Mouse (Mus musculus): ENCODE measurements around the gene Iqsec3. TPM values are rescaled to one million over a fixed set of nuclear protein-coding genes. Genes with fewer than 3 reads are reported as not detected.
"Not testable (repeated sequence)": the region's sequence is repeated elsewhere in the genome, so short reads cannot be mapped to it uniquely, and the experiment has no call there.

Gene Iqsec3
- total RNA-seq, 2 experiments from 2014 or later: 47.8 to 49.0 TPM

GRCm38 (mm10) chr6:121378256-121378655 is 95.2 kb downstream of the Iqsec3 start:
- DNase-seq (ENCODE audit: extremely low spot score in 1 of 2, low spot score in 2 of 2): no peak
- intact Hi-C loops (cut with DNase I): no loop called here

- peak in 1 of 2 experiments; percentile 58 for DNase-seq (ENCODE audit: extremely low spot score in 1 of 2, low spot score in 2 of 2)
- intact Hi-C loops (cut with DNase I): no loop called here
Measured at GRCm38 (mm10) chr6:121376159-121376558, 97.3 kb downstream of the Iqsec3 start.

- intact Hi-C loops (cut with DNase I): no loop called here
Measured at GRCm38 (mm10) chr6:121371197-121371980, 102.1 kb downstream of the Iqsec3 start.

GRCm38 (mm10) chr6:121367099-121367498 is 106.4 kb downstream of the Iqsec3 start:
- no peak for DNase-seq (ENCODE audit: extremely low spot score in 1 of 2, low spot score in 2 of 2)
- intact Hi-C loops (cut with DNase I): no loop called here

More at GRCm38 (mm10) chr6:121371197-121371980, 102.1 kb downstream of the Iqsec3 start:
- DNase-seq (ENCODE audit: extremely low spot score in 1 of 2, low spot score in 2 of 2): peak in 1 of 2 experiments; percentile 38

- DNase-seq (ENCODE audit: extremely low spot score in 1 of 2, low spot score in 2 of 2); intact Hi-C loops (cut with DNase I): not testable (repeated sequence)
Measured at GRCm38 (mm10) chr6:121366537-121366936, 106.9 kb downstream of the Iqsec3 start.

GRCm38 (mm10) chr6:121363956-121364355 is 109.5 kb downstream of the Iqsec3 start:
- DNase-seq (ENCODE audit: extremely low spot score in 1 of 2, low spot score in 2 of 2): no peak
- intact Hi-C loops (cut with DNase I): no loop called here

GRCm38 (mm10) chr6:121363061-121363460 is 110.4 kb downstream of the Iqsec3 start:
- no peak for DNase-seq (ENCODE audit: extremely low spot score in 1 of 2, low spot score in 2 of 2)
- intact Hi-C loops (cut with DNase I): no loop called here

GRCm38 (mm10) chr6:121357232-121357631 is 116.2 kb downstream of the Iqsec3 start:
- intact Hi-C loops (cut with DNase I): no loop called here
- no peak for DNase-seq (ENCODE audit: extremely low spot score in 1 of 2, low spot score in 2 of 2)

GRCm38 (mm10) chr6:121356041-121356440 is 117.4 kb downstream of the Iqsec3 start:
- intact Hi-C loops (cut with DNase I): no loop called here
- no peak for DNase-seq (ENCODE audit: extremely low spot score in 1 of 2, low spot score in 2 of 2)

GRCm38 (mm10) chr6:121352276-121352675 is 121.2 kb downstream of the Iqsec3 start:
- intact Hi-C loops (cut with DNase I): no loop called here
- DNase-seq (ENCODE audit: extremely low spot score in 1 of 2, low spot score in 2 of 2): no peak

GRCm38 (mm10) chr6:121346428-121346827 is 127.0 kb downstream of the Iqsec3 start:
- intact Hi-C loops (cut with DNase I): no loop called here
- DNase-seq (ENCODE audit: extremely low spot score in 1 of 2, low spot score in 2 of 2): no peak

GRCm38 (mm10) chr6:121344329-121344728 is 129.1 kb downstream of the Iqsec3 start:
- intact Hi-C loops (cut with DNase I): no loop called here
- DNase-seq (ENCODE audit: extremely low spot score in 1 of 2, low spot score in 2 of 2): no peak

- DNase-seq (ENCODE audit: extremely low spot score in 1 of 2, low spot score in 2 of 2): no peak
- intact Hi-C loops (cut with DNase I): no loop called here
Measured at GRCm38 (mm10) chr6:121343771-121344123, 129.7 kb downstream of the Iqsec3 start.

GRCm38 (mm10) chr6:121343026-121343770 is 130.3 kb downstream of the Iqsec3 start, which contains the start of gene Slc6a12:
Gene Slc6a12, plus strand, starts transcription at chr6:121343076.
- no peak for DNase-seq (ENCODE audit: extremely low spot score in 1 of 2, low spot score in 2 of 2)
- intact Hi-C loops (cut with DNase I): no loop called here

- no peak for DNase-seq (ENCODE audit: extremely low spot score in 1 of 2, low spot score in 2 of 2)
- intact Hi-C loops (cut with DNase I): no loop called here
Measured at GRCm38 (mm10) chr6:121341650-121342049, 131.8 kb downstream of the Iqsec3 start.

- no peak for DNase-seq (ENCODE audit: extremely low spot score in 1 of 2, low spot score in 2 of 2)
- intact Hi-C loops (cut with DNase I): loop anchor here (5.0 kb wide), 1 partner anchor 194 kb away; no protein-coding TSS in a partner anchor
Measured at GRCm38 (mm10) chr6:121338519-121338896, 135.0 kb downstream of the Iqsec3 start.

- DNase-seq (ENCODE audit: extremely low spot score in 1 of 2, low spot score in 2 of 2): peak; percentile 70 to 87
- intact Hi-C loops (cut with DNase I): loop anchor here (5.0 kb wide), 1 partner anchor 194 kb away; no protein-coding TSS in a partner anchor
Measured at GRCm38 (mm10) chr6:121337770-121338518, 135.5 kb downstream of the Iqsec3 start.

- intact Hi-C loops (cut with DNase I): loop anchor here (5.0 kb wide), 1 partner anchor 195 kb away; no protein-coding TSS in a partner anchor
- DNase-seq (ENCODE audit: extremely low spot score in 1 of 2, low spot score in 2 of 2): no peak
Measured at GRCm38 (mm10) chr6:121337229-121337628, 136.2 kb downstream of the Iqsec3 start.

GRCm38 (mm10) chr6:121336558-121336957 is 136.9 kb downstream of the Iqsec3 start:
- intact Hi-C loops (cut with DNase I): loop anchor here (5.0 kb wide), 1 partner anchor 196 kb away; no protein-coding TSS in a partner anchor

More at GRCm38 (mm10) chr6:121336558-121336957, 136.9 kb downstream of the Iqsec3 start:
- peak in 1 of 2 experiments; percentile 56 for DNase-seq (ENCODE audit: extremely low spot score in 1 of 2, low spot score in 2 of 2)

Data from left cerebral cortex, postnatal 10 days (tissue).